Mouse (Mus musculus): ENCODE measurements at regions not wholly inside any gene's neighbourhood (a gene's known extent, or its start where the extent isn't known, plus 50 kb on each side); places are given as distances from the start of the nearest gene placed in this dataset.

- TF ChIP-seq CTCF (IDR thresholded peaks at IDR 0.05; ENCODE audit: extremely low read depth, insufficient read depth, insufficient read length, insufficient replicate concordance) (no peak), POLR2A (IDR thresholded peaks at IDR 0.05; ENCODE audit: low read depth, low read length) (no peak)
These were observed 497.9 kb upstream of the Tnc start for GRCm38 (mm10) chr4:64544576-64545185.
